Mouse (Mus musculus): ENCODE results near the gene Abca2. TPM values are rescaled to one million over a fixed set of nuclear protein-coding genes. Genes with fewer than 3 reads are reported as not detected.

The Abca2 gene
- polyA plus RNA-seq (2014; fragmentation: Nextera tagmentation; extraction: Ambion mirVana), result 5.0 and 5.6 TPM in 2 replicates

- H3K9me3 ChIP-seq (ENCODE audit: control insufficient read depth, low read length), result no peaks in the 10 kb centered on the region
- WGBS, result under 1% methylated on average over 86 of the region's 89 CpGs
- DNase-seq (ENCODE audit: low spot score), result peak; percentile 96
- H3K36me3 ChIP-seq (ENCODE audit: control insufficient read depth, insufficient read depth, low read length), result no peaks in the 10 kb centered on the region
- ATAC-seq (ENCODE audit: insufficient read depth, low FRiP score, low TSS enrichment), result peak; percentile 87
- peaks cover 16% of the 10 kb centered on the region for H3K27me3 ChIP-seq (ENCODE audit: control insufficient read depth, insufficient read depth, low read length)
- H3K4me1 ChIP-seq (ENCODE audit: control insufficient read depth, insufficient read depth, low read length), result 0 out of 2 replicates have a peak, but pooled peaks cover 3% of the 10 kb centered on the region
- H3K4me2 ChIP-seq (ENCODE audit: low read depth), result peak within 1 kb of the TSS; percentile 85
- peak within 1 kb of the TSS; percentile 80 for H3K9ac ChIP-seq (ENCODE audit: low read length)
- H3K27ac ChIP-seq (ENCODE audit: low read depth, low read length), result peak within 1 kb of the TSS; percentile 58; the same call in 1 of the 2 replicates
- peak within 1 kb of the TSS; percentile 73 for H3K4me3 ChIP-seq (ENCODE audit: low read depth, low read length)
Observed at GRCm38 (mm10) chr2:25428442-25429236, at the start of gene Abca2. Gene Abca2, plus strand, starts transcription at chr2:25428703.

DNA sequence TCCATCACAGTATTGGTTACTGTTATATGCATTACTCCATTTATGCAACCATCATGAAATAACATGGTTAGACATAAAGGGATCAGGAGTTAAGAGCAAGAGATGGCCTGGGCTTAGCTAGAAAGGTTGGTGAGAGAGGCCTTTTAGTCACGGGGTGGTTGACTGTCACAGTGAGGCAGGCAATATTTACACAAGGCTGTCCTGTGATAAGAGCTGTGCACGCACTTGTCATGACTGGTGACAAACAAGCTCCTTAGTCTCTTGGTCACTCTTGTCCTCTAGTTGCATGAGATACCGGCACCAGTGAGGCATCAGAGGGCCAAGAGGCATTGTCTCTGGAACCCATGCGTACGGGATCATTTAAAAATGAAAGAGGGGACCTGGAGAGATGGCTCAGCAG, 44.0 kb upstream of the Abca2 start:
- Histone ChIP-seq H3K4me1 (ENCODE audit: control insufficient read depth, insufficient read depth, low read length) (no peaks in the 10 kb centered on the region), H3K27me3 (ENCODE audit: control insufficient read depth, insufficient read depth, low read length) (no peaks in the 10 kb centered on the region), H3K9me3 (ENCODE audit: control insufficient read depth, low read length) (no peaks in the 10 kb centered on the region), H3K27ac (ENCODE audit: low read depth, low read length) (no peak overlapping the region), H3K4me2 (ENCODE audit: low read depth) (no peak overlapping the region), H3K9ac (ENCODE audit: low read length) (no peak overlapping the region), H3K36me3 (ENCODE audit: control insufficient read depth, insufficient read depth, low read length) (no peaks in the 10 kb centered on the region), H3K4me3 (ENCODE audit: low read depth, low read length) (no peak overlapping the region)
- DNase-seq (ENCODE audit: low spot score) (no peak), ATAC-seq (ENCODE audit: insufficient read depth, low FRiP score, low TSS enrichment) (no peak)
- 76% methylated on average over 5 of the region's 5 CpGs for WGBS

DNA sequence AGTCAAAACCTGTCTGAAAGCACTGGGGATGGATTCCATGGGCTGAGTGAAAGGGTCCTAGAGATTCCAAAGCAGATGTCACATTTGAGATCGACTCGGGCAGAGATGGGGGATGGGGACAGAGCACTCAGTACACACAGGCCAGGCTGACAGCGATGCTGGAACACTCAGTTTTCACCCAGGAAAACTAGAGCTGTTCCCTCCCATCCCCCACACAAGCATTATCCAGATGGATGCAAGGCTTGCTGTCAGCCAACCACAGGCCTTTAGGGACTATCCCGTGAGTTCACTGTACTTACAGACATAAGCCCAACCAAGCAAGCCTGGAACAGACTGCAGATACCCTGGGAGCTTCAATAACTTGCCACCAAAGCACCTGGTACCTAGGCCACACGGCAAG, 37.2 kb upstream of the Abca2 start:
- Histone ChIP-seq H3K36me3 (ENCODE audit: control insufficient read depth, insufficient read depth, low read length) (no peaks in the 10 kb centered on the region), H3K27me3 (ENCODE audit: control insufficient read depth, insufficient read depth, low read length) (peaks cover 16% of the 10 kb centered on the region), H3K4me2 (ENCODE audit: low read depth) (no peak overlapping the region), H3K4me3 (ENCODE audit: low read depth, low read length) (no peak overlapping the region), H3K9ac (ENCODE audit: low read length) (no peak overlapping the region), H3K27ac (ENCODE audit: low read depth, low read length) (no peak overlapping the region), H3K4me1 (ENCODE audit: control insufficient read depth, insufficient read depth, low read length) (no peaks in the 10 kb centered on the region), H3K9me3 (ENCODE audit: control insufficient read depth, low read length) (no peaks in the 10 kb centered on the region)
- DNase-seq (ENCODE audit: low spot score) (no peak), ATAC-seq (ENCODE audit: insufficient read depth, low FRiP score, low TSS enrichment) (no peak)
- WGBS, result 80% methylated on average over 5 of the region's 5 CpGs

- no peak overlapping the region for H3K27ac ChIP-seq (ENCODE audit: low read depth, low read length)
- DNase-seq (ENCODE audit: low spot score) (no peak), ATAC-seq (ENCODE audit: insufficient read depth, low FRiP score, low TSS enrichment) (no peak)
- 42% methylated on average over 3 of the region's 3 CpGs for WGBS
- no peak overlapping the region for H3K4me2 ChIP-seq (ENCODE audit: low read depth)
- no peaks in the 10 kb centered on the region for H3K9me3 ChIP-seq (ENCODE audit: control insufficient read depth, low read length)
- H3K4me1 ChIP-seq (ENCODE audit: control insufficient read depth, insufficient read depth, low read length), result no peaks in the 10 kb centered on the region
- no peak overlapping the region for H3K4me3 ChIP-seq (ENCODE audit: low read depth, low read length)
- H3K36me3 ChIP-seq (ENCODE audit: control insufficient read depth, insufficient read depth, low read length), result no peaks in the 10 kb centered on the region
- peaks cover 38% of the 10 kb centered on the region for H3K27me3 ChIP-seq (ENCODE audit: control insufficient read depth, insufficient read depth, low read length)
- H3K9ac ChIP-seq (ENCODE audit: low read length), result no peak overlapping the region
Observed at GRCm38 (mm10) chr2:25394281-25395221, 34.0 kb upstream of the Abca2 start.

GRCm38 (mm10) chr2:25395721-25396596, 32.5 kb upstream of the Abca2 start, which contains the start of gene Entpd2:
Gene Entpd2, plus strand, starts transcription at chr2:25395874.
- ATAC-seq (ENCODE audit: insufficient read depth, low FRiP score, low TSS enrichment) (no peak), DNase-seq (ENCODE audit: low spot score) (peak; percentile 37)
- H3K27ac ChIP-seq (ENCODE audit: low read depth, low read length), result no peak within 1 kb of the TSS
- under 1% methylated on average over 57 of the region's 57 CpGs for WGBS
- H3K4me1 ChIP-seq (ENCODE audit: control insufficient read depth, insufficient read depth, low read length), result no peaks in the 10 kb centered on the region
- peaks cover 52% of the 10 kb centered on the region for H3K27me3 ChIP-seq (ENCODE audit: control insufficient read depth, insufficient read depth, low read length)
- peak within 1 kb of the TSS; percentile 23; the same call in 1 of the 2 replicates for H3K9ac ChIP-seq (ENCODE audit: low read length)
- H3K36me3 ChIP-seq (ENCODE audit: control insufficient read depth, insufficient read depth, low read length), result no peaks in the 10 kb centered on the region
- H3K4me3 ChIP-seq (ENCODE audit: low read depth, low read length), result peak within 1 kb of the TSS; percentile 33
- peak within 1 kb of the TSS; percentile 57 for H3K4me2 ChIP-seq (ENCODE audit: low read depth)
- H3K9me3 ChIP-seq (ENCODE audit: control insufficient read depth, low read length), result no peaks in the 10 kb centered on the region

DNA sequence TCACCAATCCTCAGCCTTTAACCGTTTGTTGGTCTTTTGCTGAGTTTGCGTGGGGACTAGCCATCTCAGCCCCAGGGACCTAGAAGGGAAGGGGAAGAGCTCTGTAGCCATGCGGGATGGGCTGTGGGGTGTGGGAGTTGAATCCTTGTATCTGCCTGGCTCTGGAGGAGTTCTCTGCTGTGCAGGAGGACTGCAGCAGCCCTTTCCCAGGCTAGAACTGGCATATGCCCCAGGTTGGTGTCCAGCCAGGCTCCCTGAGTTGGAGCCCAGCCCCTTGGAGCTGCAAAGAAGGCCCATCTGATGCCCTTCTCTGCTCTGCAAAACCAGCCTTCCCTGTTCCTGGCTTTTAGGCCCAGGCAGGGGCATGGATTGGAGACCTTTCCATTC, 31.9 kb upstream of the Abca2 start:
- H3K4me2 ChIP-seq (ENCODE audit: low read depth), result no peak overlapping the region
- no peak for ATAC-seq (ENCODE audit: insufficient read depth, low FRiP score, low TSS enrichment)
- no peaks in the 10 kb centered on the region for H3K9me3 ChIP-seq (ENCODE audit: control insufficient read depth, low read length)
- H3K9ac ChIP-seq (ENCODE audit: low read length), result no peak overlapping the region
- WGBS, result 39% methylated on average over 3 of the region's 3 CpGs
- H3K27me3 ChIP-seq (ENCODE audit: control insufficient read depth, insufficient read depth, low read length), result peaks cover 57% of the 10 kb centered on the region
- H3K27ac ChIP-seq (ENCODE audit: low read depth, low read length), result no peak overlapping the region
- H3K4me1 ChIP-seq (ENCODE audit: control insufficient read depth, insufficient read depth, low read length), result no peaks in the 10 kb centered on the region
- DNase-seq (ENCODE audit: low spot score), result no peak
- no peak overlapping the region; the same call in 1 of the 2 replicates for H3K4me3 ChIP-seq (ENCODE audit: low read depth, low read length)
- H3K36me3 ChIP-seq (ENCODE audit: control insufficient read depth, insufficient read depth, low read length), result no peaks in the 10 kb centered on the region

GRCm38 (mm10) chr2:25397010-25397409, 31.5 kb upstream of the Abca2 start:
- DNase-seq (ENCODE audit: low spot score) (no peak), ATAC-seq (ENCODE audit: insufficient read depth, low FRiP score, low TSS enrichment) (no peak)
- no peak overlapping the region for H3K27ac ChIP-seq (ENCODE audit: low read depth, low read length)
- peaks cover 57% of the 10 kb centered on the region for H3K27me3 ChIP-seq (ENCODE audit: control insufficient read depth, insufficient read depth, low read length)
- no peak overlapping the region for H3K4me3 ChIP-seq (ENCODE audit: low read depth, low read length)
- no peaks in the 10 kb centered on the region for H3K36me3 ChIP-seq (ENCODE audit: control insufficient read depth, insufficient read depth, low read length)
- no peaks in the 10 kb centered on the region for H3K9me3 ChIP-seq (ENCODE audit: control insufficient read depth, low read length)
- 62% methylated on average over 1 of the region's 1 CpGs for WGBS
- no peaks in the 10 kb centered on the region for H3K4me1 ChIP-seq (ENCODE audit: control insufficient read depth, insufficient read depth, low read length)
- H3K9ac ChIP-seq (ENCODE audit: low read length), result no peak overlapping the region
- H3K4me2 ChIP-seq (ENCODE audit: low read depth), result no peak overlapping the region

GRCm38 (mm10) chr2:25398065-25398464, 30.4 kb upstream of the Abca2 start:
- Histone ChIP-seq H3K4me1 (ENCODE audit: control insufficient read depth, insufficient read depth, low read length) (0 out of 2 replicates have a peak, but pooled peaks cover 2% of the 10 kb centered on the region), H3K27me3 (ENCODE audit: control insufficient read depth, insufficient read depth, low read length) (peaks cover 57% of the 10 kb centered on the region), H3K4me2 (ENCODE audit: low read depth) (no peak overlapping the region), H3K27ac (ENCODE audit: low read depth, low read length) (no peak overlapping the region), H3K4me3 (ENCODE audit: low read depth, low read length) (no peak overlapping the region), H3K36me3 (ENCODE audit: control insufficient read depth, insufficient read depth, low read length) (no peaks in the 10 kb centered on the region), H3K9ac (ENCODE audit: low read length) (no peak overlapping the region), H3K9me3 (ENCODE audit: control insufficient read depth, low read length) (no peaks in the 10 kb centered on the region)
- 91% methylated on average over 7 of the region's 7 CpGs for WGBS
- ATAC-seq (ENCODE audit: insufficient read depth, low FRiP score, low TSS enrichment) (no peak), DNase-seq (ENCODE audit: low spot score) (no peak)
